15 mouse cellular contexts compared by ENCODE assay signal in the genomic region with DNA sequence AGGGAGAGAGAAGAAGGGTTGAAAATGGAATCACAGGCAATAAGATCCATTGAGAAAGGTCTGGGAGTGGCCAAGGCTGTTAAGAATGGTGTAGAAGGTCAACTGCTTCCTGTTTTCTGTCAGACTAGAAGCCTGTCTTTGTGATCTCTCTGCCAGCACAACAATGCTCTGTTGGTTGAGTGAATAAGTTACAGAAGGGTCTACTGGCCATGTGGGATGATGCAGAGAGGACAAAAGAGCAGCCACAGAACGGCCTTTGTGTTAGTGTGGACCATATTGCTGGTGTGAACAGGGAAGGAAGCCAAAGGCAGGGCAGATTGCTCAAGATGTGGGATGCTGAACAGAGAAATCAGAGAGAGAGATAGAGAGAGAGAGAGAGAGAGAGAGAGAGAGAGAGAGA. TPM values are rescaled to one million over a fixed set of nuclear protein-coding genes. Genes with fewer than 3 reads are reported as not detected.
DNase-seq lines count a peak whose midpoint lies in the region; ATAC-seq and TF ChIP-seq lines count a peak whose summit lies in the region.
"Had no signal": no experiment of that assay in that cellular context is flagged by ENCODE, and none has a peak within 500 bp of the region (broad histone marks: within the 10 kb centered on the region; RNA-seq: fewer than 3 reads in every experiment).

No protein-coding gene starts in this region.

- ATAC-seq in heart, embryonic 11.5 days (replicated peaks; ENCODE audit: insufficient number of reproducible peaks, low FRiP score, low TSS enrichment), result no peak
- ATAC-seq in liver, embryonic 11.5 days (replicated peaks; ENCODE audit: low FRiP score), result no peak
- peak; percentile 8 for ATAC-seq in granulocyte monocyte progenitor cell, adult 5-6 weeks (replicated peaks; ENCODE audit: poor library complexity, severe bottlenecking)
- ATAC-seq in neutrophil, adult 5-6 weeks (ENCODE audit: extremely low read depth, insufficient number of reproducible peaks, low FRiP score, poor library complexity, severe bottlenecking), result peak; percentile 15; the same call in 1 of the 2 replicates
- ATAC-seq in CD4-positive, CD25-positive, alpha-beta regulatory T cell, adult 4 months, result no peak
- ATAC-seq: midbrain, embryonic 15.5 days; Patski had no signal

- H3K9ac ChIP-seq in heart, adult 2 months (ENCODE audit: low read depth, low read length), result no peak overlapping the region
- H3K9ac ChIP-seq in heart, embryonic 11.5 days (ENCODE audit: low read depth, low read length), result no peak overlapping the region
- no peak overlapping the region for H3K9ac ChIP-seq in liver, adult 2 months (ENCODE audit: low read depth, low read length)
- no peak overlapping the region for H3K9ac ChIP-seq in liver, embryonic 11.5 days (ENCODE audit: low read depth, low read length)
- H3K9ac ChIP-seq: embryonic facial prominence, embryonic 15.5 days; hindbrain, embryonic 15.5 days; liver, embryonic 13.5 days; midbrain, embryonic 15.5 days had no signal

- H3K79me2 ChIP-seq in heart, adult 2 months (replicated peaks; ENCODE audit: control insufficient read depth, insufficient read depth, low read length), result no peaks in the 10 kb centered on the region
- H3K79me2 ChIP-seq in liver, adult 2 months (ENCODE audit: control insufficient read depth, insufficient read depth, low read length), result no peaks in the 10 kb centered on the region

- peak overlapping the region; percentile 78 for H3K27ac ChIP-seq in heart, adult 2 months
- H3K27ac ChIP-seq in heart, embryonic 11.5 days (ENCODE audit: low read depth, low read length), result no peak overlapping the region
- H3K27ac ChIP-seq in liver, adult 2 months (replicated peaks; ENCODE audit: insufficient read depth, low read depth, low read length), result peak overlapping the region; percentile 63
- no peak overlapping the region; the same call in 1 of the 2 replicates for H3K27ac ChIP-seq in liver, embryonic 11.5 days (ENCODE audit: low read depth, low read length)
- H3K27ac ChIP-seq: hindbrain, embryonic 15.5 days; liver, embryonic 13.5 days; midbrain, embryonic 15.5 days had no signal

- peaks cover 10% of the 10 kb centered on the region for H3K4me1 ChIP-seq in heart, adult 2 months (ENCODE audit: control insufficient read depth, insufficient read depth, low read length)
- no peaks in the 10 kb centered on the region for H3K4me1 ChIP-seq in heart, embryonic 11.5 days (ENCODE audit: control insufficient read depth, insufficient read depth, low read length)
- H3K4me1 ChIP-seq in liver, adult 2 months (ENCODE audit: control insufficient read depth, insufficient read depth, low read length), result peaks cover 3% of the 10 kb centered on the region; the same call in 1 of the 2 replicates
- H3K4me1 ChIP-seq in liver, embryonic 11.5 days (replicated peaks; ENCODE audit: control insufficient read depth, insufficient read depth, low read length), result no peaks in the 10 kb centered on the region
- H3K4me1 ChIP-seq: embryonic facial prominence, embryonic 15.5 days; hindbrain, embryonic 15.5 days; liver, embryonic 13.5 days; midbrain, embryonic 15.5 days had no signal

- H3K4me3 ChIP-seq in heart, adult 2 months, result no peak overlapping the region
- no peak overlapping the region for H3K4me3 ChIP-seq in heart, embryonic 11.5 days (ENCODE audit: low read depth, low read length)
- no peak overlapping the region for H3K4me3 ChIP-seq in liver, adult 2 months (ENCODE audit: insufficient read depth, low read depth, low read length)
- no peak overlapping the region for H3K4me3 ChIP-seq in liver, embryonic 11.5 days (ENCODE audit: low read depth, low read length)
- H3K4me3 ChIP-seq: embryonic facial prominence, embryonic 15.5 days; hindbrain, embryonic 15.5 days; liver, embryonic 13.5 days; midbrain, embryonic 15.5 days had no signal

- no peak for DNase-seq in heart, adult 2 months
- DNase-seq in liver, adult 2 months (ENCODE audit: extremely low read depth, low read depth, low spot score), result no peak
- DNase-seq in liver, embryonic 11.5 days (ENCODE audit: low spot score), result no peak
- DNase-seq in natural killer cell, adult 2 months (ENCODE audit: low spot score in 2 of 2), result no peak
- DNase-seq: adrenal gland, postnatal 25 days; layer of hippocampus, postnatal 36 days; liver, embryonic 13.5 days had no signal

- WGBS in heart, adult 2 months, result 43% methylated on average over 1 of the region's 1 CpGs
- WGBS in heart, embryonic 11.5 days (ENCODE audit: insufficient replicate concordance), result 79% methylated on average over 1 of the region's 1 CpGs
- WGBS in liver, adult 2 months, result 70% methylated on average over 1 of the region's 1 CpGs
- 69% methylated on average over 1 of the region's 1 CpGs for WGBS in liver, embryonic 11.5 days

- no peak overlapping the region for H3K4me2 ChIP-seq in heart, embryonic 11.5 days
- no peak overlapping the region for H3K4me2 ChIP-seq in liver, embryonic 11.5 days
- H3K4me2 ChIP-seq: embryonic facial prominence, embryonic 15.5 days; hindbrain, embryonic 15.5 days; liver, embryonic 13.5 days; midbrain, embryonic 15.5 days had no signal

- no peaks in the 10 kb centered on the region for H3K9me3 ChIP-seq in heart, embryonic 11.5 days (replicated peaks; ENCODE audit: control insufficient read depth, low read length)
- no peaks in the 10 kb centered on the region for H3K9me3 ChIP-seq in liver, embryonic 11.5 days (ENCODE audit: control insufficient read depth, low read length)
- H3K9me3 ChIP-seq: embryonic facial prominence, embryonic 15.5 days; hindbrain, embryonic 15.5 days; liver, embryonic 13.5 days; midbrain, embryonic 15.5 days had no signal

- no peak for TF ChIP-seq EP300 in heart, adult 2 months (IDR thresholded peaks at IDR 0.05; ENCODE audit: insufficient read depth, low read depth, low read length)

- TF ChIP-seq POLR2A in heart, adult 2 months (IDR thresholded peaks at IDR 0.05; ENCODE audit: insufficient read depth, low read depth, low read length), result no peak
- TF ChIP-seq POLR2A in liver, adult 2 months (IDR thresholded peaks at IDR 0.05; ENCODE audit: extremely low read depth, insufficient read depth, low read length), result no peak

- no peak for TF ChIP-seq CTCF in heart, adult 2 months (IDR thresholded peaks at IDR 0.05)
- no peak for TF ChIP-seq CTCF in liver, adult 2 months (IDR thresholded peaks at IDR 0.05; ENCODE audit: low read depth, low read length)

- peaks cover 4% of the 10 kb centered on the region; the same call in 1 of the 2 replicates for H3K36me3 ChIP-seq in heart, adult 2 months (ENCODE audit: control insufficient read depth, insufficient read depth, low read length)
- H3K36me3 ChIP-seq in heart, embryonic 11.5 days (ENCODE audit: control insufficient read depth, insufficient read depth, low read length), result no peaks in the 10 kb centered on the region
- no peaks in the 10 kb centered on the region for H3K36me3 ChIP-seq in liver, adult 2 months (ENCODE audit: control insufficient read depth, insufficient read depth, low read length)
- no peaks in the 10 kb centered on the region for H3K36me3 ChIP-seq in liver, embryonic 11.5 days (ENCODE audit: control insufficient read depth, insufficient read depth, low read length)
- H3K36me3 ChIP-seq: hindbrain, embryonic 15.5 days; liver, embryonic 13.5 days; midbrain, embryonic 15.5 days had no signal

- no peaks in the 10 kb centered on the region for H3K27me3 ChIP-seq in heart, adult 2 months (ENCODE audit: control insufficient read depth, insufficient read depth, low read length)
- no peaks in the 10 kb centered on the region for H3K27me3 ChIP-seq in heart, embryonic 11.5 days (ENCODE audit: control insufficient read depth, insufficient read depth, low read length)
- H3K27me3 ChIP-seq in liver, adult 2 months (ENCODE audit: control insufficient read depth, insufficient read depth, low read length), result no peaks in the 10 kb centered on the region
- no peaks in the 10 kb centered on the region for H3K27me3 ChIP-seq in liver, embryonic 11.5 days (replicated peaks; ENCODE audit: control insufficient read depth, insufficient read depth, low read length)
- H3K27me3 ChIP-seq: embryonic facial prominence, embryonic 15.5 days; hindbrain, embryonic 15.5 days; liver, embryonic 13.5 days; midbrain, embryonic 15.5 days; Patski had no signal

- intact Hi-C loops in heart, adult 2 months (cut with DNase I), result loop anchor here (1.0 kb wide), 1 partner anchor 225 kb away; no protein-coding TSS in a partner anchor

RNA-seq across cellular contexts. Expression of a gene that starts 27.0 kb away (rescaled TPM):
- 1 to 10 TPM; 8.6 to 9.2 TPM for total RNA-seq in heart, adult 2 months (2021)
- 6.7 and 9.6 TPM in 2 replicates for polyA plus RNA-seq in heart, adult 2 months (2012; rRNA removed)
- 30.0 and 33.5 TPM in 2 replicates for polyA plus RNA-seq in heart, embryonic 11.5 days (2014; fragmentation: Nextera tagmentation; extraction: Ambion mirVana)
- 127 and 130 TPM in 2 replicates for total RNA-seq in liver, adult 2 months (2014; rRNA removed)
- polyA plus RNA-seq in liver, adult 2 months (2012; rRNA removed), result 66.9 and 71.2 TPM in 2 replicates
- 9.2 and 10.8 TPM in 2 replicates for polyA plus RNA-seq in liver, embryonic 11.5 days (2014; fragmentation: Nextera tagmentation; extraction: Ambion mirVana)
- total RNA-seq in granulocyte monocyte progenitor cell, adult 5-6 weeks (2014; fragmentation: Nextera tagmentation), result 9.7 and 17.4 TPM in 2 replicates
- 8.5 and 10.7 TPM in 2 replicates for total RNA-seq in granulocyte monocyte progenitor cell, adult 5-6 weeks (2017)
- total RNA-seq in neutrophil, adult 5-6 weeks (2017), result 49.9 and 57.6 TPM in 2 replicates
- polyA plus RNA-seq in CD4-positive, CD25-positive, alpha-beta regulatory T cell, adult 4 months (2017; shearing (Covaris generic)), result 10 to 100 TPM; 49.3 to 54.4 TPM

Comparison
In these comparisons a context has a peak if more than half of its experiments do, and no peak if none do; other contexts are left out.
1. H3K27ac ChIP-seq: peak in heart, adult 2 months (single experiment) and liver, adult 2 months (single experiment); none in heart, embryonic 11.5 days (single experiment) and liver, embryonic 11.5 days (single experiment).
2. ATAC-seq: peak in granulocyte monocyte progenitor cell, adult 5-6 weeks (single experiment) and neutrophil, adult 5-6 weeks (single experiment); none in heart, embryonic 11.5 days (single experiment), liver, embryonic 11.5 days (single experiment) and CD4-positive, CD25-positive, alpha-beta regulatory T cell, adult 4 months (single experiment).